Mouse (Mus musculus) embryonic facial prominence, embryonic 11.5 days (tissue): ENCODE measurements around the gene Slc17a2. TPM values are rescaled to one million over a fixed set of nuclear protein-coding genes. Genes with fewer than 3 reads are reported as not detected.

ENCODE experiments used
- ATAC-seq: fragments of 200-750 bp; cut with Nextera tagmentation; replicated peaks from 2 replicates; pipeline ENCODE4 v1.8.0; 2017; ENCODE audit warnings: low read depth; ENCODE audit not compliant: insufficient number of reproducible peaks, low FRiP score, low TSS enrichment
- DNase-seq: peaks from one replicate; pipeline ENCODE4 v3.0.0-alpha.2; 2015; ENCODE audit warnings: low spot score
- H3K27ac ChIP-seq: fragments of 300-500 bp; sonication (generic); replicated peaks from 2 replicates; pipeline ENCODE4 v1.5.1; 2014; ENCODE audit warnings: mild to moderate bottlenecking, low read depth, low read length, control low read depth
- H3K27me3 ChIP-seq: fragments of 300-500 bp; sonication (generic); 2 replicates; pipeline ENCODE4 v1.6.1; 2014; ENCODE audit warnings: mild to moderate bottlenecking, low read length, moderate library complexity, mixed read lengths; ENCODE audit not compliant: control insufficient read depth, insufficient read depth
- H3K36me3 ChIP-seq: fragments of 300-500 bp; sonication (generic); replicated peaks from 2 replicates; pipeline ENCODE4 v1.6.1; 2014; ENCODE audit warnings: low read depth, mild to moderate bottlenecking, low read length, moderate library complexity, mixed read lengths; ENCODE audit not compliant: control insufficient read depth, insufficient read depth
- H3K4me1 ChIP-seq: fragments of 300-500 bp; sonication (generic); 2 replicates; pipeline ENCODE4 v1.6.1; 2014; ENCODE audit warnings: low read length, mixed read lengths; ENCODE audit not compliant: control insufficient read depth, insufficient read depth
- H3K4me2 ChIP-seq: fragments of 300-500 bp; sonication (generic); 2 replicates; pipeline ENCODE4 v1.6.1; 2014; ENCODE audit warnings: low read depth, mild to moderate bottlenecking, control low read depth, low read length, moderate library complexity
- H3K4me3 ChIP-seq: fragments of 300-500 bp; sonication (generic); 2 replicates; pipeline ENCODE4 v1.5.1; 2014; ENCODE audit warnings: low read depth, low read length, control low read depth
- H3K9ac ChIP-seq: fragments of 300-500 bp; sonication (generic); replicated peaks from 2 replicates; pipeline ENCODE4 v1.6.1; 2014; ENCODE audit warnings: mild to moderate bottlenecking, control low read depth, low read length
- H3K9me3 ChIP-seq: fragments of 300-500 bp; sonication (generic); replicated peaks from 2 replicates; pipeline ENCODE4 v1.6.1; 2016; ENCODE audit warnings: mild to moderate bottlenecking, low read length, inconsistent platforms, mixed read lengths; ENCODE audit not compliant: control insufficient read depth
- WGBS: fragments of 180-500 bp; shearing (Covaris S2); extraction: QIAGEN DNeasy Blood & Tissue Kit; methylation state at CpG from one replicate; pipeline ENCODE4 v1.1.7; 2014; 5-methylcytosine and 5-hydroxymethylcytosine counted together
- polyA plus RNA-seq: library from polyadenylated mRNA; unstranded; fragments of >200 nt; fragmentation: Nextera tagmentation; extraction: Ambion mirVana; gene quantifications from 2 replicates; pipeline ENCODE4 v1.2.1, GENCODE M21; 2014

Gene Slc17a2
- polyA plus RNA-seq, 1 experiment from 2014 or later, result not detected

- no peaks in the 10 kb centered on the region for H3K36me3 ChIP-seq
- H3K27me3 ChIP-seq, result no peaks in the 10 kb centered on the region
- H3K4me3 ChIP-seq, result no peak overlapping the region
- DNase-seq, result no peak
- no peaks in the 10 kb centered on the region for H3K9me3 ChIP-seq
- H3K4me2 ChIP-seq, result no peak overlapping the region
- ATAC-seq, result no peak
- H3K27ac ChIP-seq, result no peak overlapping the region
- no peak overlapping the region for H3K9ac ChIP-seq
- H3K4me1 ChIP-seq, result no peaks in the 10 kb centered on the region
- 79% methylated on average over 3 of the region's 3 CpGs for WGBS
Observed at GRCm38 (mm10) chr13:23869996-23870395, 63.2 kb downstream of the Slc17a2 start.

- H3K27me3 ChIP-seq, result no peaks in the 10 kb centered on the region
- WGBS, result 72% methylated on average over 5 of the region's 5 CpGs
- no peaks in the 10 kb centered on the region for H3K4me1 ChIP-seq
- H3K4me2 ChIP-seq, result no peak overlapping the region
- H3K36me3 ChIP-seq, result no peaks in the 10 kb centered on the region
- H3K9ac ChIP-seq, result no peak overlapping the region
- ATAC-seq (no peak), DNase-seq (no peak)
- no peak overlapping the region for H3K4me3 ChIP-seq
- no peak overlapping the region for H3K27ac ChIP-seq
- H3K9me3 ChIP-seq, result no peaks in the 10 kb centered on the region
Observed at GRCm38 (mm10) chr13:23873141-23873540, 66.3 kb downstream of the Slc17a2 start.

Other genes with a start within 250 kb of the Slc17a2 start
- gene Hist1h3e, start 244.6 kb upstream of the Slc17a2 start, polyA plus RNA-seq, result 9.0 and 12.1 TPM in 2 replicates
- 78.4 and 99.4 TPM in 2 replicates for gene Hist1h2ae, start 235.8 kb upstream of the Slc17a2 start, polyA plus RNA-seq
- gene Hist1h2bg, start 235.6 kb upstream of the Slc17a2 start, polyA plus RNA-seq, result 8.4 and 8.6 TPM in 2 replicates
- gene Hist1h2bf, start 232.8 kb upstream of the Slc17a2 start, polyA plus RNA-seq, result 4.1 and 4.9 TPM in 2 replicates
- 2.1 and 3.8 TPM in 2 replicates for gene Hist1h2ad, start 232.6 kb upstream of the Slc17a2 start, polyA plus RNA-seq
- gene Hist1h3d, start 231.2 kb upstream of the Slc17a2 start, polyA plus RNA-seq, result 10.2 and 11.3 TPM in 2 replicates
- 115 and 122 TPM in 2 replicates for gene Hist1h4d, start 225.4 kb upstream of the Slc17a2 start, polyA plus RNA-seq
- 2.1 and 3.1 TPM in 2 replicates for gene Hist1h2be, start 185.9 kb upstream of the Slc17a2 start, polyA plus RNA-seq
- gene Hist1h1e, start 184.4 kb upstream of the Slc17a2 start, polyA plus RNA-seq, result 23.0 and 24.4 TPM in 2 replicates
- 1.4 and 2.2 TPM in 2 replicates for gene Hist1h2ac, start 123.0 kb upstream of the Slc17a2 start, polyA plus RNA-seq
- 25.1 and 27.3 TPM in 2 replicates for gene Hist1h2bc, start 122.8 kb upstream of the Slc17a2 start, polyA plus RNA-seq
- gene Hist1h1t, start 111.2 kb upstream of the Slc17a2 start, polyA plus RNA-seq, result not detected in 2 replicates
- gene Hist1h4c, start 108.5 kb upstream of the Slc17a2 start, polyA plus RNA-seq, result 6.1 TPM in 2 replicates
- 4.3 and 4.6 TPM in 2 replicates for gene Hfe, start 96.1 kb upstream of the Slc17a2 start, polyA plus RNA-seq
- 18.8 and 19.7 TPM in 2 replicates for gene Hist1h1c, start 68.2 kb upstream of the Slc17a2 start, polyA plus RNA-seq
- gene Hist1h3c, start 61.4 kb upstream of the Slc17a2 start, polyA plus RNA-seq, result 15.5 and 18.1 TPM in 2 replicates
- 2.6 and 2.9 TPM in 2 replicates for gene Hist1h2bb, start 60.3 kb upstream of the Slc17a2 start, polyA plus RNA-seq
- gene Hist1h2ab, start 55.9 kb upstream of the Slc17a2 start, polyA plus RNA-seq, result 48.1 and 54.7 TPM in 2 replicates
- 8.3 and 10.5 TPM in 2 replicates for gene Hist1h3b, start 54.7 kb upstream of the Slc17a2 start, polyA plus RNA-seq
- gene Hist1h4b, start 50.0 kb upstream of the Slc17a2 start, polyA plus RNA-seq, result 7.4 and 10.1 TPM in 2 replicates
- not detected in 2 replicates for gene Hist1h4a, start 45.8 kb upstream of the Slc17a2 start, polyA plus RNA-seq
- gene Hist1h3a, start 44.6 kb upstream of the Slc17a2 start, polyA plus RNA-seq, result 4.0 and 4.3 TPM in 2 replicates
- 4.5 and 5.0 TPM in 2 replicates for gene Hist1h1a, start 43.3 kb upstream of the Slc17a2 start, polyA plus RNA-seq
- gene Trim38, start 37.1 kb upstream of the Slc17a2 start, polyA plus RNA-seq, result 0.18 TPM in 1 of 2 replicates, not detected in the other
- gene Slc17a3, start 32.4 kb downstream of the Slc17a2 start, polyA plus RNA-seq, result not detected in 2 replicates
- not detected in 2 replicates for gene Slc17a1, start 60.8 kb downstream of the Slc17a2 start, polyA plus RNA-seq
- gene Slc17a4, start 108.0 kb downstream of the Slc17a2 start, polyA plus RNA-seq, result not detected in 2 replicates
- gene Hist1h2ba, start 127.2 kb downstream of the Slc17a2 start, polyA plus RNA-seq, result not detected in 2 replicates
- gene Hist1h2aa, start 127.5 kb downstream of the Slc17a2 start, polyA plus RNA-seq, result not detected in 2 replicates
- 0.14 TPM in 1 of 2 replicates, not detected in the other for gene Scgn, start 184.2 kb downstream of the Slc17a2 start, polyA plus RNA-seq